Mouse (Mus musculus) myocyte (in vitro differentiated cells): ENCODE measurements at regions not wholly inside any gene's neighbourhood (a gene's known extent, or its start where the extent isn't known, plus 50 kb on each side); places are given as distances from the start of the nearest gene placed in this dataset.

Experiments used
- H3K27me3 ChIP-seq: one replicate; pipeline ENCODE4 v1.6.1; 2011; ENCODE audit not compliant: control insufficient read depth, insufficient read depth, insufficient read length
- H3K36me3 ChIP-seq: one replicate; pipeline ENCODE4 v1.6.1; 2011; ENCODE audit not compliant: control insufficient read depth, insufficient read depth
- H3K4me2 ChIP-seq: one replicate; pipeline ENCODE4 v1.6.1; 2011; ENCODE audit warnings: low read depth, control low read depth
- H3K4me3 ChIP-seq: one replicate; pipeline ENCODE4 v1.5.1; 2011; ENCODE audit warnings: mild to moderate bottlenecking, control low read depth, moderate library complexity
- H3K79me2 ChIP-seq: one replicate; pipeline ENCODE4 v1.6.1; 2011; ENCODE audit not compliant: control insufficient read depth, insufficient read depth
- H3ac ChIP-seq: one replicate; pipeline ENCODE4 v1.6.1; 2011; ENCODE audit not compliant: control insufficient read depth, insufficient read length
- CEBPB ChIP-seq: IDR thresholded peaks from 2 replicates; pipeline ENCODE4 v1.6.1; 2011; ENCODE audit warnings: mild to moderate bottlenecking, moderate library complexity; ENCODE audit not compliant: poor library complexity, insufficient read depth, severe bottlenecking
- E2F4 ChIP-seq: IDR thresholded peaks from one replicate; pipeline ENCODE4 v1.6.1; 2011; ENCODE audit warnings: mild to moderate bottlenecking, control low read depth, moderate library complexity; ENCODE audit not compliant: insufficient read depth
- MAX ChIP-seq: IDR thresholded peaks from one replicate; pipeline ENCODE4 v1.6.1; 2011; ENCODE audit warnings: low read depth, mild to moderate bottlenecking, control low read depth
- MYOD1 ChIP-seq, 3 experiments: IDR thresholded peaks; one replicate each; pipeline ENCODE4 v1.6.1; 2011; ENCODE audit warnings: control low read depth in 2 of 3, low read depth in 2 of 3, mild to moderate bottlenecking in 2 of 3, moderate library complexity in 1 of 3; ENCODE audit not compliant: insufficient read length in 2 of 3, control insufficient read depth in 1 of 3
- MYOG ChIP-seq, 3 experiments: IDR thresholded peaks; one replicate each; pipeline ENCODE4 v1.6.1; 2011; ENCODE audit warnings: control low read depth in 2 of 3, low read depth in 2 of 3, mild to moderate bottlenecking in 2 of 3; ENCODE audit not compliant: insufficient read length in 2 of 3, control insufficient read depth in 1 of 3, insufficient read depth in 1 of 3
- POLR2A ChIP-seq: IDR thresholded peaks from one replicate; pipeline ENCODE4 v1.6.1; 2011; ENCODE audit warnings: low read depth, mild to moderate bottlenecking, control low read depth, moderate library complexity; ENCODE audit not compliant: insufficient read length
- POLR2AphosphoS2 ChIP-seq: IDR thresholded peaks from one replicate; pipeline ENCODE4 v1.6.1; 2011; ENCODE audit warnings: low read depth, control low read depth; ENCODE audit not compliant: insufficient read length
- REST ChIP-seq: IDR thresholded peaks from one replicate; pipeline ENCODE4 v1.6.1; 2011; ENCODE audit warnings: mild to moderate bottlenecking, control low read depth, moderate library complexity; ENCODE audit not compliant: insufficient read depth, insufficient read length
- SRF ChIP-seq: IDR thresholded peaks from one replicate; pipeline ENCODE4 v1.6.1; 2011; ENCODE audit warnings: low read depth; ENCODE audit not compliant: control insufficient read depth, insufficient read length
- TCF12 ChIP-seq: IDR thresholded peaks from one replicate; pipeline ENCODE4 v1.6.1; 2011; ENCODE audit warnings: mild to moderate bottlenecking, control low read depth; ENCODE audit not compliant: poor library complexity, insufficient read depth, severe bottlenecking
- TCF3 ChIP-seq: IDR thresholded peaks from one replicate; pipeline ENCODE4 v1.6.1; 2011; ENCODE audit warnings: low read depth, control low read depth; ENCODE audit not compliant: insufficient read length
- USF1 ChIP-seq: IDR thresholded peaks from one replicate; pipeline ENCODE4 v1.6.1; 2011; ENCODE audit warnings: low read depth, mild to moderate bottlenecking, control low read depth, moderate library complexity

- H3K27me3 ChIP-seq: no peaks in the 10 kb centered on the region
- no peak overlapping the region for H3K4me2 ChIP-seq
- no peaks in the 10 kb centered on the region for H3K79me2 ChIP-seq
- H3ac ChIP-seq: no peak overlapping the region
- H3K36me3 ChIP-seq: no peaks in the 10 kb centered on the region
- TF ChIP-seq MYOD1 (IDR thresholded peaks at IDR 0.05; ENCODE audit: control insufficient read depth in 1 of 3, insufficient read length in 2 of 3, low read depth in 2 of 3) (no peak), REST (no peak), SRF (no peak), TCF3 (no peak), USF1 (no peak), POLR2A (no peak), MAX (no peak), TCF12 (no peak), POLR2AphosphoS2 (no peak)
- H3K4me3 ChIP-seq: no peak overlapping the region
Observed at GRCm38 (mm10) chr8:31370137-31371010, 2058.1 kb upstream of the 5930422O12Rik start.

GRCm38 (mm10) chr8:31371656-31372055 is 2056.9 kb upstream of the 5930422O12Rik start:
- no peak overlapping the region for H3K4me2 ChIP-seq
- H3K27me3 ChIP-seq: no peaks in the 10 kb centered on the region
- no peak overlapping the region for H3ac ChIP-seq
- H3K4me3 ChIP-seq: no peak overlapping the region
- H3K79me2 ChIP-seq: no peaks in the 10 kb centered on the region
- no peaks in the 10 kb centered on the region for H3K36me3 ChIP-seq
- TF ChIP-seq USF1 (no peak), E2F4 (no peak), CEBPB (no peak), TCF12 (no peak), MYOG (IDR thresholded peaks at IDR 0.05; ENCODE audit: control insufficient read depth in 1 of 3, insufficient read depth in 1 of 3, insufficient read length in 2 of 3, low read depth in 2 of 3) (no peak), MYOD1 (IDR thresholded peaks at IDR 0.05; ENCODE audit: control insufficient read depth in 1 of 3, insufficient read length in 2 of 3, low read depth in 2 of 3) (no peak), TCF3 (no peak), SRF (no peak), MAX (no peak), POLR2A (no peak), REST (no peak), POLR2AphosphoS2 (no peak)

- Histone ChIP-seq H3K27me3 (no peaks in the 10 kb centered on the region), H3K36me3 (no peaks in the 10 kb centered on the region)
Observed at GRCm38 (mm10) chr8:31372397-31372796, 2056.1 kb upstream of the 5930422O12Rik start.

GRCm38 (mm10) chr8:31373140-31373787 is 2055.2 kb upstream of the 5930422O12Rik start:
- H3ac ChIP-seq: no peak overlapping the region
- H3K4me2 ChIP-seq: peak overlapping the region; percentile 57
- H3K4me3 ChIP-seq: no peak overlapping the region
- TF ChIP-seq CEBPB (0 out of 2 replicates have a peak, but pooled peaks have one; percentile 12), E2F4 (no peak)
- no peaks in the 10 kb centered on the region for H3K36me3 ChIP-seq
- no peaks in the 10 kb centered on the region for H3K79me2 ChIP-seq
- H3K27me3 ChIP-seq: no peaks in the 10 kb centered on the region

More at GRCm38 (mm10) chr8:31372397-31372796, 2056.1 kb upstream of the 5930422O12Rik start:
- H3K4me2 ChIP-seq: peak overlapping the region; percentile 57
- no peak overlapping the region for H3ac ChIP-seq
- H3K79me2 ChIP-seq: no peaks in the 10 kb centered on the region
- no peak for TF ChIP-seq MAX
- no peak for TF ChIP-seq TCF12
- TF ChIP-seq MYOD1 (IDR thresholded peaks at IDR 0.05; ENCODE audit: control insufficient read depth in 1 of 3, insufficient read length in 2 of 3, low read depth in 2 of 3): no peak
- TF ChIP-seq E2F4: no peak
- no peak for TF ChIP-seq POLR2AphosphoS2
- TF ChIP-seq SRF: no peak
- TF ChIP-seq USF1: no peak
- TF ChIP-seq CEBPB: no peak
- TF ChIP-seq MYOG (IDR thresholded peaks at IDR 0.05; ENCODE audit: control insufficient read depth in 1 of 3, insufficient read depth in 1 of 3, insufficient read length in 2 of 3, low read depth in 2 of 3): no peak
- no peak for TF ChIP-seq TCF3
- no peak for TF ChIP-seq POLR2A
- no peak for TF ChIP-seq REST
- no peak overlapping the region for H3K4me3 ChIP-seq

- TF ChIP-seq E2F4 (no peak), MYOD1 (IDR thresholded peaks at IDR 0.05; ENCODE audit: control insufficient read depth in 1 of 3, insufficient read length in 2 of 3, low read depth in 2 of 3) (no peak), SRF (no peak), MAX (no peak), TCF3 (no peak), USF1 (no peak), REST (no peak), TCF12 (no peak), CEBPB (no peak)
- Histone ChIP-seq H3ac (no peak overlapping the region), H3K79me2 (no peaks in the 10 kb centered on the region), H3K4me3 (no peak overlapping the region), H3K36me3 (no peaks in the 10 kb centered on the region), H3K4me2 (no peak overlapping the region), H3K27me3 (no peaks in the 10 kb centered on the region)
Observed at GRCm38 (mm10) chr8:31377698-31378334, 2050.7 kb upstream of the 5930422O12Rik start.
